Mouse (Mus musculus) ES-Bruce4 (cell line): ENCODE measurements around the gene Sdr9c7.

ENCODE experiments used
- EP300 ChIP-seq: IDR thresholded peaks from 2 replicates; pipeline ENCODE4 v1.6.1; 2011; ENCODE audit warnings: low read depth, low read length; ENCODE audit not compliant: insufficient read depth
- POLR2A ChIP-seq: IDR thresholded peaks from one replicate; pipeline ENCODE4 v1.8.1; 2011; ENCODE audit warnings: low read length; ENCODE audit not compliant: insufficient read depth

GRCm38 (mm10) chr10:127923024-127923423 is 24.7 kb downstream of the Sdr9c7 start:
- TF ChIP-seq POLR2A (no peak), EP300 (no peak)
